Mouse (Mus musculus) hindbrain, embryonic 10.5 days (tissue): ENCODE measurements around the gene Tpt1. TPM values are rescaled to one million over a fixed set of nuclear protein-coding genes. Genes with fewer than 3 reads are reported as not detected.
"Not testable (repeated sequence)": the region's sequence is repeated elsewhere in the genome, so short reads cannot be mapped to it uniquely, and the experiment has no call there.

Experiments used
- DNase-seq: peaks from one replicate; pipeline ENCODE4 v3.0.0-alpha.2; 2017; ENCODE audit warnings: low spot score
- H3K27ac ChIP-seq: fragments of 300-500 bp; sonication (generic); 2 replicates; pipeline ENCODE4 v1.5.1; 2016; ENCODE audit warnings: mild to moderate bottlenecking, moderate library complexity
- H3K27me3 ChIP-seq: fragments of 300-500 bp; sonication (generic); 2 replicates; pipeline ENCODE4 v1.6.1; 2016; ENCODE audit warnings: mild to moderate bottlenecking; ENCODE audit not compliant: poor library complexity, insufficient read depth, severe bottlenecking
- H3K36me3 ChIP-seq: fragments of 300-500 bp; sonication (generic); 2 replicates; pipeline ENCODE4 v1.6.1; 2016; ENCODE audit warnings: mild to moderate bottlenecking, moderate library complexity
- H3K4me1 ChIP-seq: fragments of 300-500 bp; sonication (generic); replicated peaks from 2 replicates; pipeline ENCODE4 v1.6.1; 2016; ENCODE audit warnings: mild to moderate bottlenecking
- H3K4me3 ChIP-seq: fragments of 300-500 bp; sonication (generic); 2 replicates; pipeline ENCODE4 v1.5.1; 2016; ENCODE audit warnings: mild to moderate bottlenecking, moderate library complexity
- H3K9me3 ChIP-seq: fragments of 300-500 bp; sonication (generic); 2 replicates; pipeline ENCODE4 v1.6.1; 2016; ENCODE audit warnings: mild to moderate bottlenecking, moderate library complexity
- WGBS: fragments of 180-500 bp; shearing (Covaris S2); methylation state at CpG from one replicate; pipeline ENCODE4 v1.1.7; 2016; 5-methylcytosine and 5-hydroxymethylcytosine counted together
- polyA plus RNA-seq: library from polyadenylated mRNA; unstranded; fragments of >200 nt; fragmentation: Nextera tagmentation; extraction: Ambion mirVana; gene quantifications from 2 replicates; pipeline ENCODE4 v1.2.1, GENCODE M21; 2016

Gene Tpt1
- polyA plus RNA-seq, 1 experiment from 2014 or later: 916 TPM

DNA sequence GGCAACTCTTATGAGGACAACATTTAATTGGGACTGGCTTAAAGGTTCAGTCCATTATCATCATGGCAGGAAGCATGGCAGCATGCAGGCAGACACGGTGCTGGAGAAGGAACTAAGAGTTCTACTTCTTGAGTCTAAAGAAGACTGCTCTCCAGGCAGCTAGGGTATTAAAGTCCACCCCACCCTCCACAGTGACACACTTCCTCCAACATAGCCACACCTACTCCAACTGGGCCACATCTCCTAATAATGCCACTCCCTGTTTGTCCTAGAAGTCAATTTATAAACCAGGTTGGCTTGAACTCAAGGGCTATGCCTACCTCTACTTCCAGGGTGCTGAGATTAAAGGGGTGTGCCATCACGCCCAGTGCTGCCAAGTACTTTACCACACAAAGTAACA lies 12.9 kb upstream of the Tpt1 start:
- no peak overlapping the region for H3K27ac ChIP-seq
- no peak overlapping the region for H3K4me3 ChIP-seq
- DNase-seq: no peak
- peaks cover 43% of the 10 kb centered on the region for H3K4me1 ChIP-seq
- no peaks in the 10 kb centered on the region for H3K36me3 ChIP-seq
- no peaks in the 10 kb centered on the region for H3K9me3 ChIP-seq
- peaks cover 23% of the 10 kb centered on the region for H3K27me3 ChIP-seq
- WGBS: 93% methylated on average over 2 of the region's 2 CpGs

DNA sequence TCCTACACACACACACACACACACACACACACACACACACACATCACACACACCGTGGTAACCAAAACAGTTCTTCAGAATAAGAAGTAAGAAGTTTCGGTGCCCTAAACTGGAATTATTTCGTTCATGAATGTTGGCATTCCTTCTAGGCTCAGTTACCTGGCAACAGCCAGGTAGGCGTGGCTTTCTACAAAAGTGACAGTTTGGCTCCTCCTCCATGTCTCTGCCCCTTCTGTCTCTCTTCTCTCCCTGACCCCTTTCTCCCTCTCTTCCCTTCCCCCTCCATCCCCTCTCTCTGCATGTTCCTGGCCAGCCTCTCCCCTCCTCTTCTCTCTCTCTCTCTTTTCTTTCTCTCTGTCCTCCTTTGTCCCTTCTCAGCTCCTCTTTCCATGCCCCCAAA lies 11.9 kb upstream of the Tpt1 start:
- Histone ChIP-seq H3K27ac (peak overlapping the region; percentile 96), H3K4me1 (peaks cover 46% of the 10 kb centered on the region), H3K36me3 (no peaks in the 10 kb centered on the region), H3K4me3 (peak overlapping the region; percentile 57), H3K27me3 (peaks cover 13% of the 10 kb centered on the region), H3K9me3 (no peaks in the 10 kb centered on the region)
- peak; percentile 37 for DNase-seq
- 28% methylated on average over 4 of the region's 4 CpGs for WGBS

DNA sequence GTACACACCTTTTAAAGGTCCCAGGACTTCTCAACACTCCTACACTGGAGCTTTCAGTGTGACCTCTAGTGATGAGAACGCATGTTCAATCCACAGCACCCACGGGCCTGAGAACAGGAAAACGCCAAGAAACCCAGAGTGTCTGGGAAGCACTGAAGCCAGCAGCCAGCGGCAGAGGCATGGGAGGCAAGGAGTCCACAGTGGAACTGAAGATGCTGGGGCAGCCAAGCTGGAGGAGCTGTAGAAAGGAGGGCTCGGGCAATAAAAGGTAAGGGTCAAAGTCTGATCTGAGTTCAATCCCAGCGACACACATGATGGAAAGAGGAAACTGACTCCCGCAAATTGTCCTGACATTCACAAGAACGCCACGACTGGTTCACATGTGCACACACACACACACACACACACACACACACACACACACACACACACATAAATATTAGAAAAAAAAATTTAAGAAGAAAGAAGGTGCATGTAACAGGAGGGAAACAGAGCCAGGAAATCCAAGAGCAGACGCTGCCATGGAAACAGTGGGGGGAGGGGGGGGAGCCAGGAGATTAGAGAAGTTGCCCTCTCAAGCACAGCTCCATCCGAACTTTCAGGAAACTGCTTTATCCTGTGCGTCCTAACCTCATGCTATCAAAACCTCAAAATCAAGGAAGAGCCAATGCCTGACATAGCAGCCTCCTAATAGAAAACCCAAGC lies 11.2 kb upstream of the Tpt1 start:
- 9% methylated on average over 12 of the region's 12 CpGs for WGBS
- DNase-seq: peak; percentile 32

DNA sequence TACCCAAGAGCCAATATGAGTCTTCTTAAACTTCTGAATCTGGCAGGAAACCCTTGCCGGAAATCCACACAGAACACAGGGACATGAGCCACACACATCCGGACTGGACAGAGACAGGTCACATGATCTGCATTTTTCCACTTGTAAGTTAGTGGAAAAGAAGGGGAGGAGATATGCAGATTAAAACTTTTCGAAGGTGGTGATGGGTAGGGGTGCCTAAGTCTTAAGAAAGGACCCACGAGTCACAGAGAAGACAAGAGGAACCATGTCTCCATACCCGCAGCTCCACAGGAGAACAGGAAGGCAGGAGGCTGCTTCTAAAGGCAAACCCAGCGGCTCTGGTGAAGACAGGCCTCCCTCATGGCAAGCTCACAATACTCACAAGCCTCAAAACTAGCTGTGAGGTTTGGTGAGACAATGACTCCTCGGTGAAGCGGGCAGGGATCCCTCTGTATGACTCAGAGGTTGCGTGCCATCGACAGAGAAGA lies 10.6 kb upstream of the Tpt1 start:
- H3K4me3 ChIP-seq: peak overlapping the region; percentile 57
- WGBS: under 1% methylated on average over 10 of the region's 10 CpGs

More for the DNA sequence above, 11.2 kb upstream of the Tpt1 start:
- Histone ChIP-seq H3K27me3 (peaks cover 6% of the 10 kb centered on the region), H3K36me3 (no peaks in the 10 kb centered on the region), H3K27ac (peak overlapping the region; percentile 96), H3K4me3 (peak overlapping the region; percentile 57), H3K4me1 (peaks cover 38% of the 10 kb centered on the region), H3K9me3 (no peaks in the 10 kb centered on the region)

DNA sequence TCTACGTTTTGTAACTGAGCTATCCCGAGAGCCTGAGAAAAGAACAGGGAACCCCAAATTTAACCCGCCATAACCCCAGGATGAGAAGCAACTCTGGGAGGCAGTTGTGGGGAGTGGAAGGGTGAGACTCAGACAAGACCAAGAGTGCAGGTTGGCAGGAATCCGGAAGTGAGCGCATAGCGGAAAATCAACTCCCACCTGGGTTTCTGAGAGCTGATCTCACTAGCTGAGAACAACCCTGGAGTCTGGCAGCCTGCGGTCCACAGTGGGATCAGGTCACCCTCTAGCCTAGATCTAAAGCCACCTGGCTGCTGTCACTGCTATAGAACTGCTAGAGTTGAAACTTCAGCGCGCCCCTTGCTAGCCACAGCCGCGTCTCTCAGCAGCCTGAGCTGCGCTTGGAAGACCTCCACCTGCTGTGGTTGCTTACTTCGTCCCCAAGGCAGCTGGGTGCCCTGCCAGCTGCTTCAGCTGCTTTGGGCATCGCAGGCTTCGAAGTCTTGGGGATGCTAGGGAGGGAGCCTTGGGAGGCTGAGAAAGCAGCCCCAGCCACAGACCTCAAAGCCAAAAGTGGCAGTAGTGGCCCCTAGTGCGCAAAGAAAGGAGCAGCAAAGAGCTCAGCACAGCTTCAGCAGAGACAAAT lies 10.0 kb upstream of the Tpt1 start:
- no peaks in the 10 kb centered on the region for H3K27me3 ChIP-seq
- H3K27ac ChIP-seq: peak overlapping the region; percentile 96
- H3K9me3 ChIP-seq: no peaks in the 10 kb centered on the region
- peak overlapping the region; percentile 57 for H3K4me3 ChIP-seq
- peak; percentile 74 for DNase-seq
- under 1% methylated on average over 16 of the region's 16 CpGs for WGBS
- H3K36me3 ChIP-seq: no peaks in the 10 kb centered on the region
- peaks cover 32% of the 10 kb centered on the region for H3K4me1 ChIP-seq

More for the DNA sequence above, 10.6 kb upstream of the Tpt1 start:
- peak; percentile 79 for DNase-seq
- no peaks in the 10 kb centered on the region for H3K36me3 ChIP-seq
- H3K9me3 ChIP-seq: no peaks in the 10 kb centered on the region
- peaks cover 32% of the 10 kb centered on the region for H3K4me1 ChIP-seq
- peak overlapping the region; percentile 96 for H3K27ac ChIP-seq
- H3K27me3 ChIP-seq: peaks cover under 1% of the 10 kb centered on the region

DNA sequence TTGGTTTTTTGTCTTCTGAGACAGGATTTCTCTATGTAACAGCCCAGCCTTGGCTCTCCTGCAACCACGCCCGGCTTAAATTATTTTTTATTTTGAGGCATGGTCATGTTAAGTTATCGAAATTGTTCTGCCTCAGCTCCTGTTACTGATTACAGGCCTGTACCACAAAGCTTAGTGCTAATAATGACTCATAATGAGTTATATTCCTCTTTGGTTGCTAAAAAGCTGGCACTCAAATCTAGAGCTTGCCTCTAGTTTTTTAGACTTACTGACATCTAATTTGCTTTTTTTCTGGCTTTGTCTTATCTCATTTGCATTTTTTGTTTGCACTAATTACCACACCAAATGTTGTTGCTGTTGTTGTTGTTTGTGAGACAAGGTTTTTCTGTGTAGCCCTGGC lies 8.3 kb upstream of the Tpt1 start:
- no peak overlapping the region for H3K27ac ChIP-seq
- no peak overlapping the region for H3K4me3 ChIP-seq
- no peaks in the 10 kb centered on the region for H3K9me3 ChIP-seq
- 91% methylated on average over 3 of the region's 3 CpGs for WGBS
- no peaks in the 10 kb centered on the region for H3K27me3 ChIP-seq
- peaks cover 32% of the 10 kb centered on the region for H3K4me1 ChIP-seq
- DNase-seq: no peak
- H3K36me3 ChIP-seq: no peaks in the 10 kb centered on the region

DNA sequence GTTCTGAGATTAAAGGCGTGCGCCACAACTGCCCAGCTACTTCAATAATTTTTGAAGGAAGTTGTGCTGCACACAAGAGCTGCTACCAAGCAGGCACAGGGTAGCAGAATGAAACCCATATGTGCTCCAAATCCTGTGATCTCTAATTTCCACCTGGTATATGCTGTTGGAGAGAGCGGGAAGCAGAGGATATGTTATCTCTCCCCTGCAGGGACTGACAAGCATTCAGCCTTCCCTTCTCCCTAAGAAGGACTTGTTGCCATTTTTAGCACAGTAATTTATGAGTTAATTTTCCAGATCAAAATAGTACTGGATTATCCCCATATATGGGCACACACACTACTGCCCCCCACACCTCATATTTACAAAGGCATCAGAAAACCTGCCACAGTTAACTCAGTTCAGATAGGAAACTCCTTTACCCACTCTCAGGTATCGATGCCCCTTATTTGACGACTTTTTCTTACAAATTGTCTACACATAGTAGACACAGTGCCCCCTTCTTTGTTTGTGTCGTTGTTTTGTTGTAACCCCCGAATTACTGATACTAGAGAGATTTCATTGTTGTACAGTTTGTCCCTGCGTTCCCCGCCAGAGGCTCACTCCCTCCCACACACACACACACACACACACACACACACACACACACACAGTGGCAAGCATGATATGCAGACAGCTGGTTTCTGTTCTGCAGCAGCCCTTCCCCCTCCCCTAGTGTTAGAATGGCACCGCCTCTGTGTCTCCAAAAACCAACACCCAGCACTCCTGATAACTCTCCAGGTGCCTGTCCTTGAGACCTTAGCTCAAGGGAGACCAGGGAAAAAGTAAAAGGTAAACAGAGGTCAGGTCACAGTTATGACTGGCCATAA lies 7.6 kb upstream of the Tpt1 start:
- no peaks in the 10 kb centered on the region for H3K9me3 ChIP-seq
- H3K27ac ChIP-seq: no peak overlapping the region
- H3K4me1 ChIP-seq: peaks cover 32% of the 10 kb centered on the region
- H3K4me3 ChIP-seq: no peak overlapping the region
- WGBS: 75% methylated on average over 10 of the region's 10 CpGs
- H3K36me3 ChIP-seq: no peaks in the 10 kb centered on the region
- DNase-seq: no peak
- H3K27me3 ChIP-seq: no peaks in the 10 kb centered on the region

DNA sequence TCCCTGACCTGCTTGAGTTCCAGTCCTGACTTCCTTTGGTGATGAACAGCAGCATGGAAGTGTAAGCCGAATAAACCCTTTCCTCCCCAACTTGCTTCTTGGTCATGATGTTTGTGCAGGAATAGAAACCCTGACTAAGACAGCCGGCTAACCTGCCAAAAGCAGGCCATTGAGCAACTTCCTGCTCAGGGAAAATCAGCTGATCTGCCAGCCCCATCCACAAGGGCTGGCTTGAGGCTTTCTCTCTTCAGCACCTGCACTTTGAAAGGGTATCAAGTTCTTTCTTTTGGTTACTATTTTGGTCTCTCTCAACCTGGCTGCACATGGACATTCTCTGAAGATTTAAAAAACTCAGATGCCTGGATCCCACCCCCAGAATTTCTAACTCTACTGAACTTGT lies 3.1 kb upstream of the Tpt1 start:
- not testable (repeated sequence) for H3K4me3 ChIP-seq, H3K36me3 ChIP-seq, H3K27ac ChIP-seq, H3K9me3 ChIP-seq, DNase-seq, H3K27me3 ChIP-seq
- H3K4me1 ChIP-seq: peaks cover 14% of the 10 kb centered on the region
- 73% methylated on average over 2 of the region's 2 CpGs for WGBS

DNA sequence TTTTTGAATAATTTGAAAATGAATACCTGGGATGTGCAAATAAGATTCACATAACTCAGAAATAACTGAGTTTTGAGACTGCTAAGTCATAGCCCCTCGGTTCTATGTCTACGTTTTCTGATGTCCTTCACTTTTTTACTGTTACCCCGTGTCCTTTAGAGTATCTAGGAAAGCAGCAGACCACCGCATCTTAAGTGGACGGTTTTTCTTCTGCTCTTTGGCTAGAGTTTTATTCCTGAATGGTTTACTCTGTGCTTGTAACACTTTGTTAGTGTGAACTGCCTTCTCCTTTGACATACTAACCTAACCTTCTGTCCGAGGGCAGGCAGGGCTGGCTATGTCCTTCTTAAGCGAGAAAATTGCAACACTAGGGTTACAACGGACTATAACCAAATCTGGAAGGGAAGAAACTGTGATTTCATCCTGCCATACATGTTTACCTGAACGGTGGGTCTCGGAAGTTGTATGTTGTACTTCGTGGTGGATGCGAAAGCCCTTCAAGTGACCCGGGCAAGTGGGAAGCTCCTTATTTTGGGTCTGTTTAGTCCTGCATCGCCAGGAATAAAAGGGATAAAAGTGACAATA lies 690 bp upstream of the Tpt1 start:
- peaks cover 30% of the 10 kb centered on the region for H3K4me1 ChIP-seq
- H3K9me3 ChIP-seq: no peaks in the 10 kb centered on the region
- 8% methylated on average over 14 of the region's 14 CpGs for WGBS
- DNase-seq: no peak
- peak overlapping the region; percentile 90 for H3K4me3 ChIP-seq
- H3K27me3 ChIP-seq: no peaks in the 10 kb centered on the region
- H3K36me3 ChIP-seq: peaks cover 30% of the 10 kb centered on the region
- peak overlapping the region; percentile 97 for H3K27ac ChIP-seq

DNA sequence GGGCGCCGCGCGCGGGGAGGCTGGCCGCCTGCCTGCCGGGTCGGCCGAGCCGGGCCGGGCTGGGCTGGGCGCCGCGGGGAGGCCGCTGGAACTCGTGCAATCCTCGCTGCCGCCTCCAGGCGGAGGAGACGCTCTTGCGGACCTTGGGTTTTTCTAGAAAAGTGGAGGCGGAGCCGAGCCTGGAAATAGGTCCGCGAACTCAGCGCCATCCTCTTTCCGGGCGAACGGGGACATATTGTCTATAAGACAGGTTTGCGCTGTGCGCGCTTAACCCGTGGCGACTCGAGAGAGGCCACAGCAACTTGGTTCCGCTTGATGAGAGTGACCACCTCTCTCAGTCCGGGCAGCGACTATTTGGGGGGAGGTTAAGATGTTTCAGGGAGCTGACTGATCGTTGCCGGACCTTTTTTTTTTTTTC lies 814 bp downstream of the Tpt1 start:
- peak; percentile 86 for DNase-seq
- peak overlapping the region; percentile 97 for H3K27ac ChIP-seq
- peaks cover 42% of the 10 kb centered on the region for H3K4me1 ChIP-seq
- peak overlapping the region; percentile 90 for H3K4me3 ChIP-seq
- H3K9me3 ChIP-seq: no peaks in the 10 kb centered on the region
- H3K27me3 ChIP-seq: no peaks in the 10 kb centered on the region
- peaks cover 45% of the 10 kb centered on the region for H3K36me3 ChIP-seq
- WGBS: under 1% methylated on average over 40 of the region's 40 CpGs

DNA sequence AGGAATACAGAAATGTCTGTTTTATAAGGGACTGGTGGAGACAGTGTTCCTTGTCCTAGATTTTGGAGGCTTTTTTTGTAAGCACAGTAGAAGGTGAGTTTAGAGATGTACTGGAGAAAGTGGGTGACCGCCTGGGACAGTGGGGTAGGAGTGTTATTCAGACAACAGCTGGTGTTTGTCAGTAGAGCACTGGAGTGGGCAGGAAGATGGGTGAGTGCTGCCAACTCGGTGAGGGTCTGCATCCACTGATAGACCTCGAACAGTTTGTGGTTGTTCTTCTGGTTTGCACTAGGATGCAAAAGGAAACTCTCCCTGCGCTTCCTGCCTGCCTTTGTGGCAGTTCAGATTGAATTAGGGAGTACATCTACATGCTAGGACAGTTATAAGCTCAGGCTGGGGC lies 2.8 kb downstream of the Tpt1 start:
- no peak for DNase-seq
- Histone ChIP-seq H3K4me1 (peaks cover 43% of the 10 kb centered on the region), H3K9me3 (0 out of 2 replicates have a peak, but pooled peaks cover 2% of the 10 kb centered on the region), H3K27me3 (no peaks in the 10 kb centered on the region), H3K4me3 (no peak overlapping the region; the same call in 1 of the 2 replicates), H3K27ac (no peak overlapping the region), H3K36me3 (peaks cover 63% of the 10 kb centered on the region)
- 88% methylated on average over 4 of the region's 4 CpGs for WGBS

DNA sequence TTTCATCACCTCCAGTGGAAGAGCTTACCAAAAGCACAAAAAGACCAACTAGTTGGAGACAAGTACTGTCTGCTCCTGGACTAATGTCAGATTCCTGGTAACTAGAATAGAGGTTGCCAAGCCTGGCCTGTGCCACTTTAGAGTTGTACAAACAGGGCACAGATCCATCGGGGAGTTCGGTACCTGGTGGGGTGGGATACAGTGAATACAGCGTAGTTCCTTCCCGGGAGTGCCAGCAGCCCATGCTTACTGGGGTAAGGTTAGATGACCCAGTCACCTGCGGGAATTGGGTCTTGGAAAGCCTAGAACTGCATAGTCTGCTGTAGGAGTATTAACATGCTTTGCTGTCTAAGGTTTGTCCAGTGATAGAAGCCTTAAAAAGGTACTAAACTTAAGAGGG lies 3.6 kb downstream of the Tpt1 start:
- peaks cover 43% of the 10 kb centered on the region for H3K4me1 ChIP-seq
- H3K9me3 ChIP-seq: 0 out of 2 replicates have a peak, but pooled peaks cover 2% of the 10 kb centered on the region
- H3K4me3 ChIP-seq: no peak overlapping the region
- peaks cover 71% of the 10 kb centered on the region for H3K36me3 ChIP-seq
- no peak for DNase-seq
- H3K27ac ChIP-seq: no peak overlapping the region
- WGBS: 93% methylated on average over 5 of the region's 5 CpGs
- H3K27me3 ChIP-seq: no peaks in the 10 kb centered on the region
